ENCODE assay signal across 8 mouse cellular contexts in genomic region chr10:56369073-56369472, GRCm38 (mm10). TPM values are rescaled to one million over a fixed set of nuclear protein-coding genes. Genes with fewer than 3 reads are reported as not detected.
DNase-seq lines count a peak whose midpoint lies in the region; ATAC-seq and TF ChIP-seq lines count a peak whose summit lies in the region.

No protein-coding gene starts in this region.

- no peaks in the 10 kb centered on the region for H3K4me1 ChIP-seq in liver, embryonic 12.5 days
- no peaks in the 10 kb centered on the region for H3K4me1 ChIP-seq in kidney, adult 2 months (ENCODE audit: control insufficient read depth, insufficient read depth, low read length)
- peaks cover 4% of the 10 kb centered on the region for H3K4me1 ChIP-seq in limb, embryonic 10.5 days
- H3K4me1 ChIP-seq in neural tube, embryonic 11.5 days (ENCODE audit: control insufficient read depth, insufficient read depth, low read length) = peaks cover 3% of the 10 kb centered on the region; the same call in 1 of the 2 replicates
- no peaks in the 10 kb centered on the region for H3K4me1 ChIP-seq in testis, adult 2 months (ENCODE audit: control insufficient read depth, insufficient read depth, low read length)

- no peaks in the 10 kb centered on the region for H3K27me3 ChIP-seq in liver, embryonic 12.5 days (replicated peaks)
- no peaks in the 10 kb centered on the region for H3K27me3 ChIP-seq in kidney, adult 2 months (replicated peaks; ENCODE audit: control insufficient read depth, insufficient read depth, low read length)
- H3K27me3 ChIP-seq in limb, embryonic 10.5 days (ENCODE audit: low read depth, poor library complexity, severe bottlenecking) = no peaks in the 10 kb centered on the region
- no peaks in the 10 kb centered on the region for H3K27me3 ChIP-seq in neural tube, embryonic 11.5 days (ENCODE audit: control insufficient read depth, insufficient read depth, low read length)
- H3K27me3 ChIP-seq in testis, adult 2 months (ENCODE audit: control insufficient read depth, insufficient read depth, low read length) = no peaks in the 10 kb centered on the region

- no peaks in the 10 kb centered on the region for H3K9me3 ChIP-seq in liver, embryonic 12.5 days (replicated peaks)
- H3K9me3 ChIP-seq in limb, embryonic 10.5 days (replicated peaks) = no peaks in the 10 kb centered on the region
- no peaks in the 10 kb centered on the region for H3K9me3 ChIP-seq in neural tube, embryonic 11.5 days (ENCODE audit: control insufficient read depth, low read length)

- 15% methylated on average over 7 of the region's 7 CpGs for WGBS in liver, embryonic 12.5 days (ENCODE audit: insufficient replicate concordance)
- 15% methylated on average over 7 of the region's 7 CpGs for WGBS in kidney, adult 2 months
- WGBS in limb, embryonic 10.5 days = 26% methylated on average over 7 of the region's 7 CpGs
- WGBS in neural tube, embryonic 11.5 days = 21% methylated on average over 7 of the region's 7 CpGs

- DNase-seq in liver = peak; percentile 56
- peak; percentile 54 to 68 for DNase-seq in cerebellum, postnatal 4 days (ENCODE audit: low spot score in 2 of 2)
- peak; percentile 73 for DNase-seq in gastrocnemius, postnatal 10 days
- DNase-seq in kidney, adult 2 months = peak; percentile 78
- DNase-seq in limb, embryonic 10.5 days (ENCODE audit: low spot score) = peak; percentile 74
- DNase-seq in neural tube, embryonic 11.5 days (ENCODE audit: low spot score) = peak; percentile 76

- no peaks in the 10 kb centered on the region for H3K36me3 ChIP-seq in liver, embryonic 12.5 days
- H3K36me3 ChIP-seq in kidney, adult 2 months (ENCODE audit: control insufficient read depth, insufficient read depth, low read length) = no peaks in the 10 kb centered on the region
- no peaks in the 10 kb centered on the region for H3K36me3 ChIP-seq in limb, embryonic 10.5 days
- no peaks in the 10 kb centered on the region for H3K36me3 ChIP-seq in neural tube, embryonic 11.5 days (ENCODE audit: control insufficient read depth, insufficient read depth, low read length)
- no peaks in the 10 kb centered on the region for H3K36me3 ChIP-seq in testis, adult 2 months (ENCODE audit: control insufficient read depth, insufficient read depth, low read length)

- no peak overlapping the region for H3K4me3 ChIP-seq in liver, embryonic 12.5 days
- no peak overlapping the region for H3K4me3 ChIP-seq in kidney, adult 2 months (ENCODE audit: insufficient read depth, low read depth, low read length)
- no peak overlapping the region for H3K4me3 ChIP-seq in limb, embryonic 10.5 days
- H3K4me3 ChIP-seq in neural tube, embryonic 11.5 days (ENCODE audit: low read depth, low read length) = no peak overlapping the region
- H3K4me3 ChIP-seq in testis, adult 2 months (ENCODE audit: control insufficient read depth, low read depth, low read length) = no peak overlapping the region; the same call in 1 of the 2 replicates

- ATAC-seq in liver, embryonic 12.5 days = no peak
- ATAC-seq in neural tube, embryonic 11.5 days (ENCODE audit: insufficient read depth, low FRiP score, low TSS enrichment) = peak; percentile 49

- H3K27ac ChIP-seq in liver, embryonic 12.5 days = no peak overlapping the region
- H3K27ac ChIP-seq in kidney, adult 2 months (ENCODE audit: insufficient read depth, low read depth, low read length) = no peak overlapping the region
- no peak overlapping the region for H3K27ac ChIP-seq in limb, embryonic 10.5 days
- H3K27ac ChIP-seq in neural tube, embryonic 11.5 days (ENCODE audit: low read depth, low read length) = no peak overlapping the region
- no peak overlapping the region for H3K27ac ChIP-seq in testis, adult 2 months (ENCODE audit: control insufficient read depth, insufficient read depth, low read depth, low read length)

- TF ChIP-seq CTCF in kidney, adult 2 months (conservative IDR thresholded peaks at IDR 0.05; ENCODE audit: insufficient read depth, insufficient read length, low read depth, low read length) = peak; percentile 94
- TF ChIP-seq CTCF in testis, adult 2 months (IDR thresholded peaks at IDR 0.05; ENCODE audit: control insufficient read depth, insufficient read depth, insufficient replicate concordance, low read depth, low read length) = peak; percentile 72; the same call in 1 of the 2 replicates

- no peak overlapping the region for H3K4me2 ChIP-seq in liver, embryonic 12.5 days
- no peak overlapping the region for H3K4me2 ChIP-seq in neural tube, embryonic 11.5 days (ENCODE audit: low read depth)

- TF ChIP-seq POLR2A in kidney, adult 2 months (IDR thresholded peaks at IDR 0.05; ENCODE audit: low read depth, low read length) = no peak
- TF ChIP-seq POLR2A in testis, adult 2 months (IDR thresholded peaks at IDR 0.05; ENCODE audit: control insufficient read depth, low read depth, low read length) = no peak

- H3K9ac ChIP-seq in liver, embryonic 12.5 days = no peak overlapping the region
- H3K9ac ChIP-seq in neural tube, embryonic 11.5 days (ENCODE audit: low read length) = no peak overlapping the region

RNA-seq across cellular contexts. Expression of gene Gja1, which starts 8.1 kb away (rescaled TPM):
- 11.6 and 13.3 TPM in 2 replicates for polyA plus RNA-seq in liver, embryonic 12.5 days (2016; fragmentation: Nextera tagmentation; extraction: Ambion mirVana)
- total RNA-seq in gastrocnemius, postnatal 10 days (2021) = 10 to 100 TPM; 29.0 to 56.0 TPM
- polyA plus RNA-seq in kidney, adult 2 months (2012; rRNA removed) = 3.3 and 5.6 TPM in 2 replicates
- polyA plus RNA-seq in limb, embryonic 10.5 days (2016; fragmentation: Nextera tagmentation; extraction: Ambion mirVana) = 203 and 246 TPM in 2 replicates
- 157 and 158 TPM in 2 replicates for polyA plus RNA-seq in neural tube, embryonic 11.5 days (2014; fragmentation: Nextera tagmentation; extraction: Ambion mirVana)
- polyA plus RNA-seq in testis, adult 2 months (2012; rRNA removed) = 8.3 and 13.6 TPM in 2 replicates

Comparison
In these comparisons a context has a peak if more than half of its experiments do, and no peak if none do; other contexts are left out.
1. RNA of gene Gja1, which starts 8.1 kb away (polyA plus RNA-seq): 203 to 246 TPM in limb, embryonic 10.5 days and 157 to 158 TPM in neural tube, embryonic 11.5 days; 8.3 to 13.6 TPM in testis, adult 2 months, 11.6 to 13.3 TPM in liver, embryonic 12.5 days and 3.3 to 5.6 TPM in kidney, adult 2 months; every median in the first group is over 10 times any median in the second.
2. Peak in every context shown above with its lines, with median percentiles within 50 percentile points of each other: DNase-seq.